Mouse (Mus musculus): ENCODE measurements around the gene Gm6525.

DNA sequence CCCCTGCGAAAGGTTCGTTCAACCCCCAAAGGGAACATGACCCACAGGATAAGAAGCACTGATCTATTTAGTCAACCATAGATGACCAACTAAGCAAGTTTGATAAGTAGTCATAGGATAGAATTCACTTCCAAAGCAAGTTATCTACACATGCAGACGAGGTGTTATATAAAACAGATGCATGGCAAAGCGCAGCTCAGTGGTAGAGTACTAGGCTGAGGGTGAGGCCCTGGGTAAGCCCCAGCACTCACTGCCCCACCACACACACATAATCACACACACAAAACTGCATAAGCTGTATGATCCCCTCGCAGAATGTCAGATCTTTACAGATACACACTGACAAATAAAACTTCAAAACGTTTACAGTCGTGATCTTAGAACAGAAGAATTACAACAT, 37.4 kb upstream of the Gm6525 start:
- TF ChIP-seq CTCF (IDR thresholded peaks at IDR 0.05; ENCODE audit: low read depth, low read length) (no peak), POLR2A (IDR thresholded peaks at IDR 0.05; ENCODE audit: insufficient read depth, low read length) (no peak), EP300 (IDR thresholded peaks at IDR 0.05; ENCODE audit: insufficient read depth, low read depth, low read length) (no peak)

Measured in ES-Bruce4 (cell line).